Mouse (Mus musculus): ENCODE measurements at regions not wholly inside any gene's neighbourhood (a gene's known extent, or its start where the extent isn't known, plus 50 kb on each side); places are given as distances from the start of the nearest gene placed in this dataset.

- TF ChIP-seq CTCF (IDR thresholded peaks at IDR 0.05; ENCODE audit: low read depth) (no peak), EP300 (IDR thresholded peaks at IDR 0.05; ENCODE audit: low read depth) (no peak)
Measured at GRCm38 (mm10) chr6:54762499-54762898, 54.2 kb upstream of the Znrf2 start.
